Mouse (Mus musculus) liver, embryonic 14.5 days (tissue): ENCODE data around the gene Lrtm2.

Experiments
- CTCF ChIP-seq: IDR thresholded peaks from 2 replicates; pipeline ENCODE4 v1.5.1; 2016; ENCODE audit warnings: antibody characterized with exemption, low read depth, control low read depth
- EP300 ChIP-seq: IDR thresholded peaks from 2 replicates; pipeline ENCODE4 v1.6.1; 2016; ENCODE audit warnings: antibody characterized with exemption, low read depth

DNA sequence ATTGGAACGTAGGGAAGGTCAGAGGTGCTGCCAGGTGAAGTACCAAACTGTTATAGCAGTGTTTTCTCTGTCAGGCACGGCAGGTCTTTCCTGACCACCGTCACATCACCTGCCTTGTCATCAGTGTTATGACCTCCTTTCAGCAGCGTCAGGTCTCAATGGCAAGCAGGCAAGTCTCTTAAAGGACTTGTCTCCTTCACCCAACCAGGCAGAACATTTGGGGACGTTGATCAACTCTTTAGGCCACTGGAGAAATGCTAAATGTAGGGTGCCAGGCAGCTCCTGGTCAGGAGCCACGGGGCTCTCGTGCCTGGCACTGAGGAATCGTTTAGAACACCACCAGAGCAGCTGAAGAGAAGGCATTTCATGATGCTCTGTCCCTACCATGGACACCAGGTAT is 21.1 kb upstream of the Lrtm2 start:
- TF ChIP-seq CTCF (no peak), EP300 (no peak)
